Mouse (Mus musculus): ENCODE results near the gene Tshz2. TPM values are rescaled to one million over a fixed set of nuclear protein-coding genes. Genes with fewer than 3 reads are reported as not detected.
"Not testable (repeated sequence)": the region's sequence is repeated elsewhere in the genome, so short reads cannot be mapped to it uniquely, and the experiment has no call there.

Gene Tshz2
- polyA plus RNA-seq (2012; rRNA removed) = 4.2 and 5.8 TPM in 2 replicates

DNA sequence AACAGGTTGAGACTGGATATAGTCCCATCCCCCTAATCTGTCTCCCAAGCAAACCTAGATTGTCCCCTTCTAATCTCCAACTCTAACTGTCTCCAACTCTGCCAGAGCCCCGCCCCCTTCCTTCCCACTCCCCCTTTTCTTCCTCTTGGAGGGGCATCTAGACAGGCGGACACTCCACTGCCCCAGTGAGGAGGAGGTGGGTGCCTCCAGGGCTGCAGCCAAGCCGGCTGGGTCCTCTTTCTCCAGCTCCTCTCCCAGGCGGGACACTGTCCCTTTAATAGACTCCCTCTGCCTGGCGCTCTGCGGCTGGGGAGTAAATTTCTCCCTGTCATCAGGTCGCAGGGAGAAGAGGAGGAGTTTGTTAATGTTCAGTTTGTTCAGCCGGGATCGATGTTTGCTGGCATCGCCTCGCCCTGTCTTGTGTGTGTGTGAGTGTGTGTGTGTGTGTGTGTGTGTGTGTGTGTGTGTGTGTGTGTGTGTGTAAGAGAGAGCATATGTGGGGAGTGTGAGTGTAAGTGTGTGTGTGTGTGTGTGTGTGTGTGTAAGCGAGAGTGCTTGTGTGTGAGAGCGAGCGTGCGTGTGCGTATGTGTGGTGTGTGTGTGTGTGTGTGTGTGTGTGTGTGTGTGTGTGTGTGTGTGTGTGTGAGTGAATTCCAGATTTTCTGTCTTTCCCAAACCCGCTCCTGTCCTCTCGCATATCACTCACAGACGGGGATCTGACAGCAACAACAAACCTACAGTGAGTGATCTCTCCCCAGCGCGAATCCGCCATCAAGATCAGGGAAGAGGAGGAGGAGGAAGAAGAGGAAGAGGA, at the start of gene Tshz2:
Tshz2 (plus strand) TSS at position 676 of the 814 bp plus-strand sequence.
- peak within 1 kb of the TSS; percentile 78 for H3K27ac ChIP-seq (ENCODE audit: insufficient read depth, low read depth, low read length)
- peak within 1 kb of the TSS; percentile 73 for H3K4me3 ChIP-seq (ENCODE audit: low read depth, low read length)
- no peaks in the 10 kb centered on the region for H3K36me3 ChIP-seq (ENCODE audit: control insufficient read depth, insufficient read depth, low read length)
- TF ChIP-seq POLR2A (IDR thresholded peaks at IDR 0.05; ENCODE audit: low read depth, low read length) (no peak), CTCF (IDR thresholded peaks at IDR 0.05; ENCODE audit: extremely low read depth, insufficient read length, insufficient replicate concordance, low read depth, low read length) (no peak)
- H3K27me3 ChIP-seq (ENCODE audit: control insufficient read depth, insufficient read depth, low read length) = no peaks in the 10 kb centered on the region
- WGBS = 3% methylated on average over 22 of the region's 22 CpGs
- peaks cover 2% of the 10 kb centered on the region; the same call in 1 of the 2 replicates for H3K4me1 ChIP-seq (ENCODE audit: control insufficient read depth, insufficient read depth, insufficient read length, low read length)

GRCm38 (mm10) chr2:169583476-169583875, 49.3 kb upstream of the Tshz2 start:
- Histone ChIP-seq H3K4me3 (ENCODE audit: low read depth, low read length) (no peak overlapping the region), H3K4me1 (ENCODE audit: control insufficient read depth, insufficient read depth, insufficient read length, low read length) (no peaks in the 10 kb centered on the region), H3K27me3 (ENCODE audit: control insufficient read depth, insufficient read depth, low read length) (no peaks in the 10 kb centered on the region), H3K36me3 (ENCODE audit: control insufficient read depth, insufficient read depth, low read length) (no peaks in the 10 kb centered on the region), H3K27ac (ENCODE audit: insufficient read depth, low read depth, low read length) (no peak overlapping the region)
- TF ChIP-seq POLR2A (IDR thresholded peaks at IDR 0.05; ENCODE audit: low read depth, low read length) (no peak), CTCF (IDR thresholded peaks at IDR 0.05; ENCODE audit: extremely low read depth, insufficient read length, insufficient replicate concordance, low read depth, low read length) (no peak)
- WGBS = 84% methylated on average over 3 of the region's 3 CpGs

DNA sequence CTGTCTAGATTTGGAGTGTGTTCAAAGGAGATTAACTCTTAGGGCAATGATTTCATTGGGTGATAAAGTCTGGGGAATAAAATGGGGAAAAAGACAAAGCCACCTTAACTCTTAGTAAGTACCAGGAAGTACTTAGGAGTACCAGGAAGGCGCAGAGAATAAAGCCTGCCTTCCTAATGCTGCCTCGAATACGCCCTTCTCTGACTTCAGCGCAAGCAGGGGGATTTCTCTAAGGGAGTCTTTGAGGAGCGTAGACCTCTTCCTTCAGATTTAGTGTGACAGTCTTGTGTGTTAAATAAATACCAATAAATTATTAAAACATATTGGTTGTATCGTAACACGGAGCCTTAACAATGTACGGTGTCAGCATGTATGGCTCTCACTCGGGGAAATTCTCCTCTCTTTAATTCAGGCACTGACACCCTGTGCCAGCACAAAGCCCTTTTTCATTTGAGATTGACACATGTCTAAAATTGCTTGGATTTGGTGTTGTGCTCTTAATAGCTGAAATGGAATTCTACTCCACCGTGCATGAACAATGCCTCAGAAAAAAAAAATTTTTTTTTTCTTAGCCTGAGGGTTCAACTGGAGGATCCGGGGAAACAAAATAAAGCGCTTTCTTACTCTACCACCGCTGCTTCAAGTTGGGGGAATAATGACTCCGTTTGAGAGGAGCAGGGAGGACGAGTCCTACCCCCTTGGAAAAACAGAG, 47.9 kb upstream of the Tshz2 start:
- H3K36me3 ChIP-seq (ENCODE audit: control insufficient read depth, insufficient read depth, low read length) = no peaks in the 10 kb centered on the region
- no peak overlapping the region for H3K27ac ChIP-seq (ENCODE audit: insufficient read depth, low read depth, low read length)
- no peak overlapping the region for H3K4me3 ChIP-seq (ENCODE audit: low read depth, low read length)
- H3K4me1 ChIP-seq (ENCODE audit: control insufficient read depth, insufficient read depth, insufficient read length, low read length) = no peaks in the 10 kb centered on the region
- no peak for TF ChIP-seq CTCF (IDR thresholded peaks at IDR 0.05; ENCODE audit: extremely low read depth, insufficient read length, insufficient replicate concordance, low read depth, low read length)
- WGBS = 84% methylated on average over 15 of the region's 15 CpGs
- H3K27me3 ChIP-seq (ENCODE audit: control insufficient read depth, insufficient read depth, low read length) = no peaks in the 10 kb centered on the region

GRCm38 (mm10) chr2:169585631-169586285, 47.1 kb upstream of the Tshz2 start:
- no peak for TF ChIP-seq CTCF (IDR thresholded peaks at IDR 0.05; ENCODE audit: extremely low read depth, insufficient read length, insufficient replicate concordance, low read depth, low read length)
- no peak for TF ChIP-seq POLR2A (IDR thresholded peaks at IDR 0.05; ENCODE audit: low read depth, low read length)
- no peaks in the 10 kb centered on the region for H3K4me1 ChIP-seq (ENCODE audit: control insufficient read depth, insufficient read depth, insufficient read length, low read length)
- no peaks in the 10 kb centered on the region for H3K36me3 ChIP-seq (ENCODE audit: control insufficient read depth, insufficient read depth, low read length)
- H3K4me3 ChIP-seq (ENCODE audit: low read depth, low read length) = no peak overlapping the region
- no peaks in the 10 kb centered on the region for H3K27me3 ChIP-seq (ENCODE audit: control insufficient read depth, insufficient read depth, low read length)
- 70% methylated on average over 12 of the region's 12 CpGs for WGBS
- H3K27ac ChIP-seq (ENCODE audit: insufficient read depth, low read depth, low read length) = no peak overlapping the region

DNA sequence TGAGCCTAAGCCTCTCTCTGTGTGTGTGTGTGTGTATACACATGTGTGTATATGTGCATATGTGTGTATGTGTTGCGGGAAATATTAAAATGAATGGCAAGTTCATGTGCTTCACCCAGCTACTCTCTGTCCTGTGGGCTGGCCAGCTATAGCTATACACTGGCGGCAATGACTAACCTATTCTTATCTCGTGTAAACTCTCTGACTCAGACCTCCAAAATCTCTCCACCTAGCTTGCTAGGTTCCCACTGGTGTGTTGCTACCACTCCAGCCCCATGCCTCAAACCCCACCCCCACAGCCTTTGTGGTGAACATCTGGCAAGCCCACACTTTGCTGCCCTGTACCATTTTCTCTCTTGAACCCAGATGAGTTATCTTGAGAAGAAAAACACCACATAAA, 46.1 kb upstream of the Tshz2 start:
- Histone ChIP-seq H3K36me3 (ENCODE audit: control insufficient read depth, insufficient read depth, low read length) (no peaks in the 10 kb centered on the region), H3K4me3 (ENCODE audit: low read depth, low read length) (no peak overlapping the region), H3K27me3 (ENCODE audit: control insufficient read depth, insufficient read depth, low read length) (no peaks in the 10 kb centered on the region), H3K4me1 (ENCODE audit: control insufficient read depth, insufficient read depth, insufficient read length, low read length) (no peaks in the 10 kb centered on the region), H3K27ac (ENCODE audit: insufficient read depth, low read depth, low read length) (no peak overlapping the region)
- 68% methylated on average over 3 of the region's 3 CpGs for WGBS
- TF ChIP-seq CTCF (IDR thresholded peaks at IDR 0.05; ENCODE audit: extremely low read depth, insufficient read length, insufficient replicate concordance, low read depth, low read length) (no peak), POLR2A (IDR thresholded peaks at IDR 0.05; ENCODE audit: low read depth, low read length) (no peak)

DNA sequence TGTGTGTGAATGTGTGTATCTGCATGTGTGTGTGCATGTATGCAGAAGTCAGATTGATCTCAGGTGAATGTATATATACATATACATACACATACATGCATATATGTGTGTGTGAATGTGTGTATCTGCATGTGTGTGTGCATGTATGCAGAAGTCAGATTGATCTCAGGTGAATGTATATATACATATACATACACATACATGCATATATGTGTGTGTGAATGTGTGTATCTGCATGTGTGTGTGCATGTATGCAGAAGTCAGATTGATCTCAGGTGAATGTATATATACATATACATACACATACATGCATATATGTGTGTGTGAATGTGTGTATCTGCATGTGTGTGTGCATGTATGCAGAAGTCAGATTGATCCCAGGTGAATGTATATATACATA, 45.2 kb upstream of the Tshz2 start, which contains the start of gene Gm11011:
Gm11011 (minus strand) TSS at position 101 of the 400 bp plus-strand sequence.
- H3K27ac ChIP-seq (ENCODE audit: insufficient read depth, low read depth, low read length); H3K4me1 ChIP-seq (ENCODE audit: control insufficient read depth, insufficient read depth, insufficient read length, low read length); H3K36me3 ChIP-seq (ENCODE audit: control insufficient read depth, insufficient read depth, low read length); H3K4me3 ChIP-seq (ENCODE audit: low read depth, low read length); H3K27me3 ChIP-seq (ENCODE audit: control insufficient read depth, insufficient read depth, low read length): not testable (repeated sequence)

GRCm38 (mm10) chr2:169589697-169590096, 43.1 kb upstream of the Tshz2 start:
- no peak overlapping the region for H3K4me3 ChIP-seq (ENCODE audit: low read depth, low read length)
- TF ChIP-seq POLR2A (IDR thresholded peaks at IDR 0.05; ENCODE audit: low read depth, low read length) (no peak), CTCF (IDR thresholded peaks at IDR 0.05; ENCODE audit: extremely low read depth, insufficient read length, insufficient replicate concordance, low read depth, low read length) (no peak)
- WGBS = 67% methylated on average over 10 of the region's 10 CpGs
- H3K36me3 ChIP-seq (ENCODE audit: control insufficient read depth, insufficient read depth, low read length) = no peaks in the 10 kb centered on the region
- H3K27me3 ChIP-seq (ENCODE audit: control insufficient read depth, insufficient read depth, low read length) = no peaks in the 10 kb centered on the region
- H3K27ac ChIP-seq (ENCODE audit: insufficient read depth, low read depth, low read length) = no peak overlapping the region
- H3K4me1 ChIP-seq (ENCODE audit: control insufficient read depth, insufficient read depth, insufficient read length, low read length) = no peaks in the 10 kb centered on the region

All from small intestine, adult 2 months (tissue).